Mouse (Mus musculus) CD4-positive, CD25-positive, alpha-beta regulatory T cell, adult 2 months (primary cell): Measurements from ENCODE around the gene Adgrl4.

Experiments used
- DNase-seq: peaks from one replicate; pipeline ENCODE4 v3.0.0-alpha.2; 2012; ENCODE audit warnings: low read depth, low spot score

Adgrl4 gene

GRCm38 (mm10) chr3:151437693-151438092, at the start of gene Adgrl4:
Gene Adgrl4 (plus strand): TSS chr3:151437887.
- DNase-seq = no peak

DNA sequence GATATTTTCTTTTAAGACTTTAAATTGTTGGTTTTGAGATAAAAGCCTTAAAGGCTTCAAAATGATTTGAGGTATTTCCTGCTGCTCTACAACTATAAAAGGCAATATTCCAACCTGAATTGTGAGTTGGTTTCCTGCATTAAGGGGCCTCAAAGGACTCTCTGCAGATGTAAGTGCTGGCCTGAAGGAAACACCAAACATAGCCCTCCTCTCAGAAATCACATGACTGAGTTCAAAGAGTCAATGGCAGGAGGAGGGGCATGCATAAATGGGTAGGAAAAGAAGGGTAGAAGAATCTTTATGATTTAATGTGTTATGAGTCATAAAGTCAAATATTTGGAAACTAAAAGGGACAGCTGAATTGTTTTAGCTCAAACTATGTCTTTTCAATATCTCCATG, 46.8 kb upstream of the Adgrl4 start:
- no peak for DNase-seq

GRCm38 (mm10) chr3:151392891-151393290, 44.8 kb upstream of the Adgrl4 start:
- no peak for DNase-seq

GRCm38 (mm10) chr3:151393330-151393729, 44.4 kb upstream of the Adgrl4 start:
- no peak for DNase-seq

- no peak for DNase-seq
These were observed 38.4 kb upstream of the Adgrl4 start for GRCm38 (mm10) chr3:151399270-151399669.

DNA sequence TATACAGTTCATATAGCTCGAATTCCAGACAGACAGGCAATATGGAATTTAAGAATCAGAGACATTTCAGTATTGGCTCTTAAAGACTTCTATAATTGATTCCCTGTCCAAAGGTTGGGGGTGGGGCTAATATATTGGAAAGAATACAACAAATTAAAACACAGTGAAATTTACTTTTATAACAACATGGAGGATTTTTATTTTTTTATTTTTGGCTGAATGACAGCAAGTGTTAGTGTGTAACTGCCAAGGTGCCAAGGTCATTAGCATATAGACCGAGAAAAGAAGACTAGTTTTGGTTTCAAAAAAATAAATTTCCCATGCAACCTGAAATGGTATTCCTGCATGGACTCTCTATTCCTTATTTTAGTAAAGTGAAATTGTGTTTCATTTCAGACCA, 26.7 kb upstream of the Adgrl4 start:
- DNase-seq = no peak

- no peak for DNase-seq
These were observed 26.2 kb upstream of the Adgrl4 start for GRCm38 (mm10) chr3:151411488-151411887.

- no peak for DNase-seq
These were observed 20.8 kb upstream of the Adgrl4 start for GRCm38 (mm10) chr3:151416931-151417330.

DNA sequence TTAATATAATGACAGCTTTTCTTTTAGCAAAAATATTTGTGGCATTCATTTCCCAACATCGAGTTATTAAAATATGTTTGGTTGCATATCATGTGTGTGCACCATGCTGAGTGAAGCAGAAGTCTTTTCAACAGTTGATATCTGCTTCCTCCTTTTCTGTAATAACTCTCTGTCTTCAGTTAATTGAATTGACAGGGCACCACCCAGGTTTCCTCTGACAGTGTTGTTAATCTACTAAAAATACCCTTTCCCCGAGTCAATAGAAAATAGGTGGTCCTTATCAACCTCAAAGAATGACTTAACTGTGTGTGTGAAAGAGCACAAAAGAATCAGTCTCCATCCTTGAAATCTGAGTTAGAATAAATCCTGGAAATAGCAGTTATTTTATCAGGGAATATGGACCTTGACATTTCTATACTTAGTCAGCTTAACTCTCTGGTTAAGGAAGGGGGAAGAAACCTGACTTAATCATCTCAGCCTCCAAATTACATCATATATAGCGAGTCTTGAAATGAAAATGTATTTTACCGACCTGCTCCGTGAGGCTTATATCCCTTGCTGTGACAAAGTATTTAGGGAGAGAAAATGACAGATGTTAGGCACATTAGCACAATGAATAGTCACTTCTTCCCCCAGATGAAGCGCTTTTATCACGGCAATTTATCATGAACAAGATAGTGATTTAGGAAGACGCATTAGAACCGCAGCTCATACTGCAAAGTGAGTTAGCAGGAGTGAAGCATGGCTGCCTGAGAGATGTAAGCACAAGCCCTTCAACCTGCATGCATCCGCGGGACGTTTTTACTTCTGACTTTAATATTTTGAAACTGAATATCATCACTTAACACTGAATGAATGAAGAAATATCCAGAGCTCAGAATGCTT, 19.8 kb upstream of the Adgrl4 start:
- no peak for DNase-seq

DNA sequence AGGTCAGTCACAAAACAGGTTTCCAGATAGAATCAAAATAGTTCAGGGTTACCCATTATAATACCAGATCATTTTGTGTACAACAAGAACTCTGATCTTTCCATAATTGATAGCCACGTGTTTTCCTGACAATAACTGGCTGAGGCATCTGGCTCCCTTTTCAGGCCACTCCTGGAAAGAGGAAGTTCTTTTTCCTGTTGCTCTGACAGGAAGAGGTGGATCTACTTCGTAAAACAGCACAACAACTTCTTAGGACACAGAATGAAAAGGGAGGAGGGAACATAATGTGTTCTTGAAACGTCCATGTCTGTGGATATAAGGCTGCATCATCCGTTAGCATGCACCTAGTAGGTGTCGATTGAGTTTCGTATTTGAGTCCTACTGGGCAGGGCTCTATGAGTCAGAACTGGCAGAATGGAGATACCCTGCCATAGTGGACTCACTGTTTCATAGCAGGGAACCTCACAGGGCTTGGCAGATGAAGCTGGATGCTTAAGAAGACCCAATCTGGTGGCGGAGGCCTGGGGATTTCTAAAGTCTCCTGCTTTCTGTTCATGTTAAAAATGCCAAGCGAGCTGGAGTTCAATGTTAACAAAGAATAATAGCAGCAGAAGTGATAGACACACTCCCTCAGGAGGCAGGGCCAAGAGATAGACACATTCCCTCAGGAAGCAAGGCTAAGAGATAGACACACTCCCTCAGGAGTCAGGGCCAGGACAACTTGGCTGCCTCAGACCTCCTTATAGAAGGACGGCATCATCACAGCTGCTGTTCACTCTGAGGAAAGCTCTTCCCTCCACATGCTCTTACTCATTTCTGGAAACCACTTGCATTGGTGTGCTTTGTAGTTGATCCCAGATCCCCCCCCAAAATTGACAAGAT, 13.1 kb upstream of the Adgrl4 start:
- no peak for DNase-seq

- DNase-seq = no peak
These were observed 7.6 kb upstream of the Adgrl4 start for GRCm38 (mm10) chr3:151430106-151430505.

DNA sequence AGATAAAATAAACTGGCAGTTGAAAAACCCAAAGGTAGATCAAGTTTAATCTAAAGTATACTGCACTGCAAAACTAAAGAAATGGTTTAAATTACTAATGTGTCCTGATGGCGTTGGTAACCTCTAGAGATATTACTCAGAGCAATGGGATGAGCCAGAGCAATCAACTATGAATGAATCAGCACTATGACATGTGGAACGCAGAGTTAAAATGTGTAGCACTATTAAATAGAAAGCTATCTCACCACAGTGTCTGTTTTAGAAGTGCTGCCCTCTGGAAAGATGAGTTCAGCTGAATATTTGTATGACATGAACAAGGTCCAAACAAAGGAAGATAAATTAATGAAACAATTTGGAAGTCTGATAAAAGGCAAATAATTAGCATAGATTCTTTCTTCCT, 6.2 kb upstream of the Adgrl4 start:
- DNase-seq = no peak

- DNase-seq = no peak
These were observed 677 bp downstream of the Adgrl4 start for GRCm38 (mm10) chr3:151438364-151438763.

- DNase-seq = no peak
These were observed 2.3 kb downstream of the Adgrl4 start for GRCm38 (mm10) chr3:151439976-151440375.

GRCm38 (mm10) chr3:151442026-151442425, 4.3 kb downstream of the Adgrl4 start:
- DNase-seq = no peak

GRCm38 (mm10) chr3:151443486-151443885, 5.8 kb downstream of the Adgrl4 start:
- no peak for DNase-seq

- DNase-seq = no peak
These were observed 6.6 kb downstream of the Adgrl4 start for GRCm38 (mm10) chr3:151444284-151444683.

GRCm38 (mm10) chr3:151445936-151446335, 8.2 kb downstream of the Adgrl4 start:
- no peak for DNase-seq

DNA sequence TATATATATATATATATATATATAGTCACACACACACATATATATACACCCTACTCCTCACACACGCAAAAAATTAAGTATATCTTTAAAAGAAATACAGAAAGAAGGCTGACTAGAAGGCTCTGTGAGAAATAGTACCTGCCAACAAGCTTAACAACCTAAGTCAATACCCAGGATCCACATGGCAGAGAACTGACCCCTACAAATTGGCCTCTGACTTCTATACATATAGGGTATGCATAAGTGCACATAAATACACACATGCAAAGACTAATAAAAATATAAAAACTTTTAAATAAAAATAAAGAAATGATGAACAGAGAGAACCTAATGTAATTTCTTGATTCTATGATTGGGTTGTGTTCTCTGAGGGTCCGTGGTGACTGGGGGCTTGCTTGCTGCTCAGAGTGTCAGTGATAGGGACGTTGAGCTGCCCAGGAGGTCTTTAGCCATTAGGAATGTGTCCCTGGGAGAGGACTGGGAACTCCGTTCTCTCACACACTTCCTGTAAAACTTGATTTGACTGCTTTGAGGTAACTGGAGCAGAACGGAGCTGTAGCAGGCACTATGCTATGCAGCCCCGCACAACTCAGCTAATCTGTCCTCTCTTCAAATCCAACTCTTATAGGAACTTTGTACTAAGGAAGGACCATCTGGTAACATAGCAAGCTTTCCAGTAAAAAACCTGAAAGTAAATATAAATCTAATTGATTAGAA, 17.5 kb downstream of the Adgrl4 start:
- DNase-seq = no peak

GRCm38 (mm10) chr3:151459430-151460190, 21.9 kb downstream of the Adgrl4 start:
- DNase-seq = no peak

DNA sequence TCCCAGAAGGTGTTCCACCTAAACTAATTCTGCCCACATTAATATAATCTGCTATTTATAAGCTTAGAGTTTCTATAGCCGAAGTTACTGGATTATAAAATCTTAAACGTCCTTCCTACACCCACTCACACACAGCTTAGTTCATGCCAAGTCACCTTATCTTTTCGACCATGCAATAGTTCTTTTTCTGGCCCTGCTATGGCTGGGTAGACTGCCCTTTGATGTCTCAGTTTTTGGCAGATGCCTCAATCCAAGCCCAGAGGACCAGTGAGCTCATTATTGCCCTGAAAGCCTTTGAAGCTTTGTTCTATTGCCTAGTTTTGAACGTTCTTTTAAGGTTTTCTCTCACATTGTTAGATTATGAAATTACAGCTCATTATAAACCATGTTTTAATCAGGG, 27.5 kb downstream of the Adgrl4 start:
- DNase-seq = no peak
